Mouse (Mus musculus): ENCODE data around the gene Arhgef10l. TPM values are rescaled to one million over a fixed set of nuclear protein-coding genes. Genes with fewer than 3 reads are reported as not detected.
A peak's percentile ranks its signal among the peaks of the same experiment; 100 is the strongest.

Gene Arhgef10l
- total and polyA plus RNA-seq, 2 experiments from 2014 or later, result 16.5 to 59.0 TPM

DNA sequence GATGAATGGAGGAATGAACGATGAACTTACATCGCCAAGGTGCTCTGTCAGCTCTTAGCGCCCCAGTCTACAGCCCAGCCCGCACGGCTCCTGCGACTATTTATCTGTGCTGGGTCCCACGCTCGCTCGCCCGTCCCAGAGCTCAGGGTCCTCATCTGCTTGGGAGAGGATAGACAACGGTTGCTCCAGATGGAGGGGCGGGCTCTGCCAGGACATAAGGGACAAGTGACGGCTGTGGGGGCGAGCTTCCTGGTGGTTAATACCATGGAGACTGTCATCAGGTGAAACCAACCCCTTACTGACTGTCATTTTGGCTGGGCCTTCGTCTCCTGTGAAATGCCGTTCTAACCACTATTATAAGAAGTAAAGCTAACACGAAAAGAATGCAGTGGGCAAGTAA, 114.0 kb downstream of the Arhgef10l start:
- DNase-seq (no peak), ATAC-seq (no peak)
- Histone ChIP-seq H3K27ac (ENCODE audit: low read depth, low read length) (no peak overlapping the region), H3K9me3 (ENCODE audit: low read length) (no peaks in the 10 kb centered on the region), H3K27me3 (ENCODE audit: insufficient read depth, low read length) (no peaks in the 10 kb centered on the region), H3K4me2 (ENCODE audit: low read depth) (no peak overlapping the region), H3K4me1 (ENCODE audit: insufficient read depth) (no peaks in the 10 kb centered on the region; the same call in 1 of the 2 replicates), H3K9ac (no peak overlapping the region), H3K4me3 (ENCODE audit: low read depth, low read length) (no peak overlapping the region), H3K36me3 (ENCODE audit: insufficient read depth) (peaks cover 37% of the 10 kb centered on the region)
- no peak for TF ChIP-seq CTCF (IDR thresholded peaks at IDR 0.05; ENCODE audit: low read depth)
- WGBS, result 93% methylated on average over 17 of the region's 17 CpGs

DNA sequence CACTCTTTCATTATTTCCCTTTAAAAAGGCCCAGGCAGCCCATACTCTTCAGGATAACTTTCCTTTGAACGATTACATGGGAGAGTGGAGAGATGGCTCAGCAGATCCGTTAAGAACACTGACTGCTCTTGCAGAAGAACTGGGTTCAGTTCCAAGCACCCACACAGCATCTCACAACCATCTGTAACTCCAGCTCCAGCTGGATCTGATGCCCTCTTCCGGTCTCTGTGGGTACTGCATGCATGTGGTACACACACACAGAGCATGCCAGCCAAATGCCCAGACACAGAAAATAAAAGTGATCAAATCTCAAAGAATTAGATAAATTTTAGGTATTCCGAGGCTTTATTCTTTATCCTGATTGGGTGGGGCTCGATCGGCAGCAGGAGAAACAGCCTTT, 115.1 kb downstream of the Arhgef10l start:
- 92% methylated on average over 6 of the region's 6 CpGs for WGBS
- Histone ChIP-seq H3K9me3 (ENCODE audit: low read length) (no peaks in the 10 kb centered on the region), H3K27ac (ENCODE audit: low read depth, low read length) (no peak overlapping the region)

DNA sequence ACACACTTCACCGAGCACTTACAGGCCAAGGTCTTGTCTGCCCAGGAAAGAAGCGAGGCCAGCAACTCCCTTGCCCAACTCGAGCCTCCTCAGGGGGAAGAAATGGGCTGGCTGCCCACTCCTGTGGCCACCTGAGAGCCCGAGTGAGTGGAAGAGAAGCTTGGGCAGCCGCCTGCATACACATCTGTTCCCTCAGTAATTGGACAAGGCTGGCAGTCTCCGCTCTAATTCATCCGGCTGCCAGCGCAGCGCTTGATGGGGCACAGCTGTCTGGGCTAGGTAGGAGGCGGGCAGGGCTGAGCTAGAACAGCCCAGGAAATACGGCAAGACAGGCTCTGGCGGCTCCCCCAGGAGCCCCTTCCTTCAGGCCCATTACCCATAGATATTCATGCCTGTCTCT, 115.8 kb downstream of the Arhgef10l start:
- Histone ChIP-seq H3K36me3 (ENCODE audit: insufficient read depth) (peaks cover 40% of the 10 kb centered on the region), H3K27me3 (ENCODE audit: insufficient read depth, low read length) (no peaks in the 10 kb centered on the region), H3K9ac (no peak overlapping the region), H3K4me1 (ENCODE audit: insufficient read depth) (no peaks in the 10 kb centered on the region), H3K27ac (ENCODE audit: low read depth, low read length) (no peak overlapping the region), H3K9me3 (ENCODE audit: low read length) (no peaks in the 10 kb centered on the region), H3K4me2 (ENCODE audit: low read depth) (no peak overlapping the region), H3K4me3 (ENCODE audit: low read depth, low read length) (no peak overlapping the region)
- 48% methylated on average over 12 of the region's 12 CpGs for WGBS
- TF ChIP-seq CTCF (IDR thresholded peaks at IDR 0.05; ENCODE audit: low read depth), result no peak
- DNase-seq (peak; percentile 40), ATAC-seq (peak; percentile 67)

More for the DNA sequence above, 115.1 kb downstream of the Arhgef10l start:
- peak; percentile 38 for TF ChIP-seq CTCF (IDR thresholded peaks at IDR 0.05; ENCODE audit: low read depth)
- ATAC-seq (no peak), DNase-seq (no peak)
- Histone ChIP-seq H3K4me2 (ENCODE audit: low read depth) (no peak overlapping the region), H3K4me1 (ENCODE audit: insufficient read depth) (no peaks in the 10 kb centered on the region), H3K9ac (no peak overlapping the region), H3K27me3 (ENCODE audit: insufficient read depth, low read length) (no peaks in the 10 kb centered on the region), H3K36me3 (ENCODE audit: insufficient read depth) (peaks cover 40% of the 10 kb centered on the region), H3K4me3 (ENCODE audit: low read depth, low read length) (no peak overlapping the region)

DNA sequence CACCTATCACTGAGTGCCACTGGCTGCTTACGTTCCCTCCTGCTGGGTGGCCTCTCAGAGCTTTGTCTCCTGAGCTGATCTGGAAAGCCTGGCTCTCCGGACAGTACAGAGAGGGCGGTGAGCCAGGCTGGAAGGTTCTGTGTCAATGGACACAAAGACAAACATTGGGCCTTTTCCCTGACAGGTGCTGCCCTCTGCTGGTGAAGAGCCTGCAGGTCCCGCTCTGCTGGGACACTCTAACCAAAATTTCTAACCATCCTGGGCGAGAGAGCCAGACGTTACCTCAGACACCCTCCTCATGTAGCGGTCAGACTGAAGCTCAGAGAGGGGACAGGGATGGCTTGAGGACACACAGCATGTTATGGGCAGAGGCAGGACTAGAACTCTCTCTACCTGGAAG, 118.3 kb downstream of the Arhgef10l start:
- H3K4me3 ChIP-seq (ENCODE audit: low read depth, low read length), result no peak overlapping the region
- TF ChIP-seq CTCF (IDR thresholded peaks at IDR 0.05; ENCODE audit: low read depth), result peak; percentile 91
- DNase-seq (peak; percentile 84), ATAC-seq (peak; percentile 68; the same call in 1 of the 2 replicates)
- WGBS, result 24% methylated on average over 7 of the region's 7 CpGs
- H3K4me1 ChIP-seq (ENCODE audit: insufficient read depth), result no peaks in the 10 kb centered on the region
- H3K27me3 ChIP-seq (ENCODE audit: insufficient read depth, low read length), result no peaks in the 10 kb centered on the region
- peaks cover 47% of the 10 kb centered on the region for H3K36me3 ChIP-seq (ENCODE audit: insufficient read depth)
- no peaks in the 10 kb centered on the region for H3K9me3 ChIP-seq (ENCODE audit: low read length)
- no peak overlapping the region for H3K27ac ChIP-seq (ENCODE audit: low read depth, low read length)
- no peak overlapping the region for H3K9ac ChIP-seq
- no peak overlapping the region for H3K4me2 ChIP-seq (ENCODE audit: low read depth)

DNA sequence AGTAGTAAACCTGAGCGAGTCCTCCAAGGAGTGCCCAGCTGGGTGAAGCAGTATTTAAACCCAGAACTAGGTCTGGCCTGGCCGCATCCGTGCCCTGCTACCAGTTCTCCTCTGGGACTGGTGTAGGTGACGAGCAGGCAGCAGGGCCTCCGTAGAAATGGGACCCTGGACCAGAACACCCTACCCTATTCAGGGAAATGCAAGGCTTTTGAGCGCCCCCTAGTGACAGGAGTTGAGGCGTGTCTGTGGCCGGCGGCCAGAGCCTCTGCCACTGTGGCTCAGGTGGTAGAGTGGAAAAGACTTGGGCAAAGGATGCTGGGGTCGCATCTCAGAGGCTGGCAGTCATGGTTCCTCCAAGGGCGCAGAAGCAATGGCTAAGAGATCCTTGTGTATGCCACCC, 126.7 kb downstream of the Arhgef10l start:
- 36% methylated on average over 11 of the region's 11 CpGs for WGBS
- peak; percentile 70; the same call in 1 of the 2 replicates for ATAC-seq
- Histone ChIP-seq H3K4me2 (ENCODE audit: low read depth) (no peak overlapping the region), H3K4me3 (ENCODE audit: low read depth, low read length) (no peak overlapping the region), H3K36me3 (ENCODE audit: insufficient read depth) (peaks cover 40% of the 10 kb centered on the region), H3K27me3 (ENCODE audit: insufficient read depth, low read length) (no peaks in the 10 kb centered on the region), H3K9ac (no peak overlapping the region), H3K27ac (ENCODE audit: low read depth, low read length) (no peak overlapping the region), H3K9me3 (ENCODE audit: low read length) (no peaks in the 10 kb centered on the region), H3K4me1 (ENCODE audit: insufficient read depth) (no peaks in the 10 kb centered on the region)
- peak; percentile 84 for TF ChIP-seq CTCF (IDR thresholded peaks at IDR 0.05; ENCODE audit: low read depth)
- DNase-seq, result peak; percentile 82

DNA sequence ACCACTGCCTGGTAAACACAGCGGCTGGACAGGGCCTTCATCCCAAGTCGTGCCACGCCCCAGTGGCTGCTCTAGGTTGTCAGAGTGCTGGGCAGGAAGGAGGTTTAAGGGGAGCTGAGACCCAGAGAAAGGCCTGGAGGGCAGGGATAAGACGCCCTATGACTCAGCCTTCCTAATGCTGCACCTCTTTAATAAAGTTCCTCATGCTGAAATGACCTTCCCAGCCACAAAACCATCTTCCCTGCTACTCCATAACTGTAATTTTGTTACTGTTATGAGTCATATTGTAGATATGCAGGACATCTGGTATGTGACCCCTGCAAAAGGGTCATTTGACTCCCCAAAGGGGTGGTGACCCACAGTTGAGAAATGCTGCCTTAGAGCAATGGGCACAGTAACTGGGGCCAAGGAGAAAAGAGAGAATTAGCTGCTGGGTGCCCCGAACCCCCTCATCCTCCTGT, 128.2 kb downstream of the Arhgef10l start:
- WGBS, result 75% methylated on average over 5 of the region's 5 CpGs
- peaks cover 34% of the 10 kb centered on the region for H3K36me3 ChIP-seq (ENCODE audit: insufficient read depth)
- H3K9me3 ChIP-seq (ENCODE audit: low read length), result no peaks in the 10 kb centered on the region
- H3K4me1 ChIP-seq (ENCODE audit: insufficient read depth), result 0 out of 2 replicates have a peak, but pooled peaks cover under 1% of the 10 kb centered on the region
- H3K9ac ChIP-seq, result no peak overlapping the region
- H3K27me3 ChIP-seq (ENCODE audit: insufficient read depth, low read length), result no peaks in the 10 kb centered on the region
- no peak overlapping the region for H3K4me3 ChIP-seq (ENCODE audit: low read depth, low read length)
- H3K4me2 ChIP-seq (ENCODE audit: low read depth), result no peak overlapping the region
- ATAC-seq (no peak), DNase-seq (no peak)
- H3K27ac ChIP-seq (ENCODE audit: low read depth, low read length), result no peak overlapping the region
- no peak for TF ChIP-seq CTCF (IDR thresholded peaks at IDR 0.05; ENCODE audit: low read depth)

DNA sequence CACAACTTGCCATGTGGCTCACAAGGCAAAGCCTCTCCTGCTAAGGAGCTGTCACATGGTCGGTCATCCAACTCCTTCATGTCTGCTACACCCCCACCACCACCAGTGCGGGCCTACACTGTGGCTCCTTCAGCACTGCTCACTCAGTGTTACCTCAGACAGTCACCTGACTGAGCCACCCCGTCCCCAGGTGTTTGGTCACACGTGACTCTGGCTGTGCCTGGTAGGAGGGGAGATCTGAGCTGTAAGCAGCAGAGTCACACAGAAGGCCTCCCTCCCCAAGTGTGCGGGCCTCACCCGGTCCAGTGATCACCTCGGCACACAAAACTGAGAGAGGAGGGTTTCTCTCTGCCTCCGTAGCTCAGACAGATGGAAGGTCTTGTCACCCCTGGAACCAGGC, 130.5 kb downstream of the Arhgef10l start:
- Histone ChIP-seq H3K4me3 (ENCODE audit: low read depth, low read length) (no peak overlapping the region), H3K4me1 (ENCODE audit: insufficient read depth) (0 out of 2 replicates have a peak, but pooled peaks cover 4% of the 10 kb centered on the region), H3K27me3 (ENCODE audit: insufficient read depth, low read length) (no peaks in the 10 kb centered on the region), H3K4me2 (ENCODE audit: low read depth) (no peak overlapping the region), H3K9me3 (ENCODE audit: low read length) (no peaks in the 10 kb centered on the region), H3K9ac (no peak overlapping the region), H3K27ac (ENCODE audit: low read depth, low read length) (no peak overlapping the region), H3K36me3 (ENCODE audit: insufficient read depth) (peaks cover 34% of the 10 kb centered on the region)
- WGBS, result 89% methylated on average over 8 of the region's 8 CpGs
- no peak for TF ChIP-seq CTCF (IDR thresholded peaks at IDR 0.05; ENCODE audit: low read depth)
- ATAC-seq (no peak), DNase-seq (no peak)

Measured in forebrain, postnatal 0 days (tissue).